ENCODE assay signal across 8 mouse cellular contexts in the genomic region with DNA sequence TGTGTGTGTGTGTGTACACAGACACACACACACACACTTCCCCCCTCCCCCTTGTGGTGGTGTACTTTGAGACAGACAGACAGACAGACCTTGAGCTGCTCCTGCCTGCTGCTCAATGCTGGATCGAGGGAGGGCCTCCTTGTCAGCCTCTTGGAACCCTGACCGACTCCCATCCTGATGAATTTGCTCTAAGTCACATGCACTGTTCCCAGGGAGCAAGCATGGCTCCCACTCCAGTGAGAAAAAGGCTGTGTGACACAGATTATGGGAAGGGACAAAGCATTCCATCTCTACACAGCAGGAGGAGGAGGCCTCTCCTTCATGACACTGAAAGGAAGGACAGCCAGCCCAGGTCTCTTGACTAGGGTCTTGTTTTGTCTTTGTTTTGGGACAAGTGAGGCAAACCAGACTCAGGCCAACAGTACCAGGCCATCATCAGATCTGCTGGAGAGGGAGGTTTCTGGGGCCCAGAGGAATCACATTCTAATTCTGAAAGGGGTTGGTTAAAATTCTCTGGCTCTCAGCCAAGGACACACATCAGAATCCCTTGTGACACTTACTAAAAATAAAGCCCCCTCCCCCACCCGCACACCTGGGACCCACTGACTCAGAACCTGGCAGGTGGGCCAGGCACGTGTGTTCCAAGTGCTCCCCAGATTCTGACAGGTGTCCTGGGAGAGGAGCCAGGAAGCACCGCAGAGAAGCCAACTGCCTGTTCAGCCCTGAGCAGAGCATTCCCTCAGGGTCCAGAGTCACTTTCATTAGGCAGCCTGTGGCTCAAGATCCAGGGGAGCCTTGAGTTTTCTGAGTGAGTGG. TPM values are rescaled to one million over a fixed set of nuclear protein-coding genes. Genes with fewer than 3 reads are reported as not detected.
A peak's percentile ranks its signal among the peaks of the same experiment; 100 is the strongest.
DNase-seq lines count a peak whose midpoint lies in the region; ATAC-seq lines count a peak whose summit lies in the region.

No protein-coding gene starts in this region.

- H3K4me2 ChIP-seq in lung, embryonic 15.5 days: peak overlapping the region; percentile 92
- H3K4me2 ChIP-seq in neural tube, embryonic 13.5 days: peak overlapping the region; percentile 69

- peak overlapping the region; percentile 92; the same call in 1 of the 2 replicates for H3K4me3 ChIP-seq in lung, embryonic 15.5 days
- H3K4me3 ChIP-seq in neural tube, embryonic 13.5 days: 0 out of 2 replicates have a peak overlapping the region, but pooled peaks have one; percentile 3

- no peak for ATAC-seq in lung, embryonic 15.5 days (ENCODE audit: borderline replicate concordance, extremely low read depth, low FRiP score, low TSS enrichment)
- no peak for ATAC-seq in neural tube, embryonic 13.5 days (ENCODE audit: low read depth)

- H3K4me1 ChIP-seq in lung, embryonic 15.5 days: peaks cover 90% of the 10 kb centered on the region
- peaks cover 89% of the 10 kb centered on the region for H3K4me1 ChIP-seq in neural tube, embryonic 13.5 days (replicated peaks)

- DNase-seq in lung, postnatal 14 days: no peak
- DNase-seq in cerebellum, adult 8-10 months: peak; percentile 88
- peak; percentile 56 to 72 for DNase-seq in heart, adult 18-20 months
- peak; percentile 71 for DNase-seq in kidney, adult 9 months
- DNase-seq in right cerebral cortex, postnatal 36 days (ENCODE audit: low spot score in 2 of 2): no peak
- DNase-seq in embryo, embryonic 10.5 days (ENCODE audit: low spot score): no peak

- H3K27me3 ChIP-seq in lung, embryonic 15.5 days: no peaks in the 10 kb centered on the region
- H3K27me3 ChIP-seq in neural tube, embryonic 13.5 days: no peaks in the 10 kb centered on the region

- WGBS in lung, embryonic 15.5 days: 16% methylated on average over 5 of the region's 5 CpGs
- 42% methylated on average over 5 of the region's 5 CpGs for WGBS in neural tube, embryonic 13.5 days

- no peaks in the 10 kb centered on the region for H3K9me3 ChIP-seq in lung, embryonic 15.5 days
- H3K9me3 ChIP-seq in neural tube, embryonic 13.5 days: no peaks in the 10 kb centered on the region

- H3K36me3 ChIP-seq in lung, embryonic 15.5 days: no peaks in the 10 kb centered on the region; the same call in 1 of the 2 replicates
- no peaks in the 10 kb centered on the region for H3K36me3 ChIP-seq in neural tube, embryonic 13.5 days

- H3K27ac ChIP-seq in lung, embryonic 15.5 days: peak overlapping the region; percentile 91
- H3K27ac ChIP-seq in neural tube, embryonic 13.5 days (replicated peaks): peak overlapping the region; percentile 61

- H3K9ac ChIP-seq in lung, embryonic 15.5 days: peak overlapping the region; percentile 17; the same call in 1 of the 2 replicates
- peak overlapping the region; percentile 52 for H3K9ac ChIP-seq in neural tube, embryonic 13.5 days

RNA-seq across cellular contexts. Expression of a gene that starts 5.9 kb away (rescaled TPM):
- 68.6 and 73.1 TPM in 2 replicates for polyA plus RNA-seq in lung, embryonic 15.5 days (2015; fragmentation: Nextera tagmentation; extraction: Ambion mirVana)
- total RNA-seq in heart, adult 18-20 months (2021): 10 to 100 TPM; 83.8 to 94.3 TPM
- 21.9 and 26.9 TPM in 2 replicates for polyA plus RNA-seq in neural tube, embryonic 13.5 days (2015; fragmentation: Nextera tagmentation; extraction: Ambion mirVana)

RNA-seq across cellular contexts. Expression of a gene that starts 16.1 kb away (rescaled TPM):
- polyA plus RNA-seq in lung, embryonic 15.5 days (2015; fragmentation: Nextera tagmentation; extraction: Ambion mirVana): 0.25 and 0.39 TPM in 2 replicates
- under 1 TPM; 0.37 to 0.64 TPM for total RNA-seq in heart, adult 18-20 months (2021)
- 23.0 and 36.0 TPM in 2 replicates for polyA plus RNA-seq in neural tube, embryonic 13.5 days (2015; fragmentation: Nextera tagmentation; extraction: Ambion mirVana)

RNA-seq across cellular contexts. Expression of a gene that starts 46.2 kb away (rescaled TPM):
- polyA plus RNA-seq in lung, embryonic 15.5 days (2015; fragmentation: Nextera tagmentation; extraction: Ambion mirVana): 73.2 and 79.2 TPM in 2 replicates
- total RNA-seq in heart, adult 18-20 months (2021): 10 to 100 TPM; 57.3 to 71.6 TPM
- 53.3 and 65.1 TPM in 2 replicates for polyA plus RNA-seq in neural tube, embryonic 13.5 days (2015; fragmentation: Nextera tagmentation; extraction: Ambion mirVana)

RNA-seq across cellular contexts. Expression of a gene that starts 56.8 kb away (rescaled TPM):
- polyA plus RNA-seq in lung, embryonic 15.5 days (2015; fragmentation: Nextera tagmentation; extraction: Ambion mirVana): 45.8 and 49.6 TPM in 2 replicates
- 1 to 10 TPM; 7.0 to 8.2 TPM for total RNA-seq in heart, adult 18-20 months (2021)
- polyA plus RNA-seq in neural tube, embryonic 13.5 days (2015; fragmentation: Nextera tagmentation; extraction: Ambion mirVana): 22.5 and 25.7 TPM in 2 replicates

RNA-seq across cellular contexts. Expression of a gene that starts 56.9 kb away (rescaled TPM):
- polyA plus RNA-seq in lung, embryonic 15.5 days (2015; fragmentation: Nextera tagmentation; extraction: Ambion mirVana): 0.52 and 0.58 TPM in 2 replicates
- total RNA-seq in heart, adult 18-20 months (2021): under 1 TPM in 1 of 2 experiments, not detected in 1; 0.15 TPM
- polyA plus RNA-seq in neural tube, embryonic 13.5 days (2015; fragmentation: Nextera tagmentation; extraction: Ambion mirVana): 0.20 and 0.25 TPM in 2 replicates

Comparison
In these comparisons a context has a peak if more than half of its experiments do, and no peak if none do; other contexts are left out.
1. DNase-seq: peak in cerebellum, adult 8-10 months (single experiment), heart, adult 18-20 months (2 of 2) and kidney, adult 9 months (single experiment); none in lung, postnatal 14 days (single experiment), right cerebral cortex, postnatal 36 days (0 of 2) and embryo, embryonic 10.5 days (single experiment).
2. RNA of a gene that starts 16.1 kb away (polyA plus RNA-seq): 23.0 to 36.0 TPM in neural tube, embryonic 13.5 days; 0.25 to 0.39 TPM in lung, embryonic 15.5 days; every median in the first group is over 10 times any median in the second.